Mouse (Mus musculus) forebrain, postnatal 0 days (tissue): ENCODE measurements around the gene Cnot4. TPM values are rescaled to one million over a fixed set of nuclear protein-coding genes. Genes with fewer than 3 reads are reported as not detected.
"Not testable (repeated sequence)": the region's sequence is repeated elsewhere in the genome, so short reads cannot be mapped to it uniquely, and the experiment has no call there.

Experiments used
- ATAC-seq: fragments of 200-750 bp; cut with Nextera tagmentation; 2 replicates; pipeline ENCODE4 v1.8.0; 2017; ENCODE audit warnings: mild to moderate bottlenecking, moderate library complexity
- DNase-seq: peaks from one replicate; pipeline ENCODE4 v3.0.0-alpha.2; 2015
- H3K27ac ChIP-seq: fragments of 300-500 bp; sonication (generic); 2 replicates; pipeline ENCODE4 v1.5.1; 2014; ENCODE audit warnings: low read depth, mild to moderate bottlenecking, antibody characterized with exemption, low read length, moderate library complexity, mixed read lengths
- H3K27me3 ChIP-seq: fragments of 300-500 bp; sonication (generic); 2 replicates; pipeline ENCODE4 v1.6.1; 2014; ENCODE audit warnings: mild to moderate bottlenecking, low read length, mixed read lengths; ENCODE audit not compliant: insufficient read depth
- H3K36me3 ChIP-seq: fragments of 300-500 bp; sonication (generic); 2 replicates; pipeline ENCODE4 v1.6.1; 2014; ENCODE audit warnings: mild to moderate bottlenecking, moderate library complexity; ENCODE audit not compliant: insufficient read depth
- H3K4me1 ChIP-seq: fragments of 300-500 bp; sonication (generic); 2 replicates; pipeline ENCODE4 v1.6.1; 2014; ENCODE audit warnings: antibody characterized with exemption; ENCODE audit not compliant: insufficient read depth
- H3K4me2 ChIP-seq: fragments of 300-500 bp; sonication (generic); 2 replicates; pipeline ENCODE4 v1.6.1; 2014; ENCODE audit warnings: low read depth, mild to moderate bottlenecking, moderate library complexity
- H3K4me3 ChIP-seq: fragments of 300-500 bp; sonication (generic); 2 replicates; pipeline ENCODE4 v1.5.1; 2014; ENCODE audit warnings: low read depth, low read length, mixed read lengths
- H3K9ac ChIP-seq: fragments of 300-500 bp; sonication (generic); 2 replicates; pipeline ENCODE4 v1.6.1; 2014; ENCODE audit warnings: mild to moderate bottlenecking
- H3K9me3 ChIP-seq: fragments of 300-500 bp; sonication (generic); 2 replicates; pipeline ENCODE4 v1.6.1; 2016; ENCODE audit warnings: low read length
- CTCF ChIP-seq: sonication (generic); IDR thresholded peaks from 2 replicates; pipeline ENCODE4 v1.5.1; 2016; ENCODE audit warnings: antibody characterized with exemption, control low read depth, low read depth
- WGBS: fragments of 180-500 bp; shearing (Covaris S2); extraction: QIAGEN DNeasy Blood & Tissue Kit; methylation state at CpG from one replicate; pipeline ENCODE4 v1.1.7; 2014; 5-methylcytosine and 5-hydroxymethylcytosine counted together
- polyA plus RNA-seq: library from polyadenylated mRNA; unstranded; fragments of >200 nt; fragmentation: Nextera tagmentation; extraction: Ambion mirVana; gene quantifications from 2 replicates; pipeline ENCODE4 v1.2.1, GENCODE M21; 2015
- total RNA-seq: library from RNA; depleted of rRNA; stranded (reverse); fragments of >200 nt; gene quantifications from 2 replicates; pipeline ENCODE4 v1.2.3, GENCODE M21; 2014; rRNA removed

The Cnot4 gene
- 29.4 and 30.9 TPM in 2 replicates for total RNA-seq
- 18.8 and 25.5 TPM in 2 replicates for polyA plus RNA-seq

GRCm38 (mm10) chr6:35133579-35134488, at the start of gene Cnot4:
Gene Cnot4, minus strand, starts transcription at chr6:35133724.
- no peak; the same call in 1 of the 2 replicates for TF ChIP-seq CTCF
- Histone ChIP-seq H3K9ac (peak within 1 kb of the TSS; percentile 80), H3K4me2 (peak within 1 kb of the TSS; percentile 88), H3K36me3 (no peaks in the 10 kb centered on the region), H3K9me3 (no peaks in the 10 kb centered on the region), H3K4me3 (peak within 1 kb of the TSS; percentile 83), H3K27me3 (no peaks in the 10 kb centered on the region), H3K4me1 (peaks cover 17% of the 10 kb centered on the region; the same call in 1 of the 2 replicates), H3K27ac (peak within 1 kb of the TSS; percentile 97)
- DNase-seq (peak; percentile 98), ATAC-seq (peak; percentile 99)
- WGBS: 2% methylated on average over 54 of the region's 55 CpGs

- H3K4me1 ChIP-seq, H3K27me3 ChIP-seq, H3K27ac ChIP-seq, DNase-seq, H3K36me3 ChIP-seq, H3K9ac ChIP-seq, H3K9me3 ChIP-seq, H3K4me3 ChIP-seq, H3K4me2 ChIP-seq, ATAC-seq: not testable (repeated sequence)
- 95% methylated on average over 3 of the region's 3 CpGs for WGBS
These were observed 45.8 kb upstream of the Cnot4 start for GRCm38 (mm10) chr6:35179299-35179698.

- H3K4me2 ChIP-seq: peak overlapping the region; percentile 83
- peak overlapping the region; percentile 92 for H3K4me3 ChIP-seq
- H3K4me1 ChIP-seq: no peaks in the 10 kb centered on the region
- peak; percentile 52 for DNase-seq
- H3K27me3 ChIP-seq: no peaks in the 10 kb centered on the region
- H3K9ac ChIP-seq: peak overlapping the region; percentile 89
- ATAC-seq: peak; percentile 66
- under 1% methylated on average over 67 of the region's 69 CpGs for WGBS
- H3K9me3 ChIP-seq: no peaks in the 10 kb centered on the region
- no peaks in the 10 kb centered on the region for H3K36me3 ChIP-seq
- peak overlapping the region; percentile 98 for H3K27ac ChIP-seq
- TF ChIP-seq CTCF: no peak
These were observed 44.2 kb upstream of the Cnot4 start for GRCm38 (mm10) chr6:35177650-35178272.

GRCm38 (mm10) chr6:35176979-35177649, 43.6 kb upstream of the Cnot4 start, which contains the start of gene Nup205:
Gene Nup205, plus strand, starts transcription at chr6:35177421.
- Histone ChIP-seq H3K9ac (peak within 1 kb of the TSS; percentile 89), H3K4me1 (no peaks in the 10 kb centered on the region), H3K27ac (peak within 1 kb of the TSS; percentile 98), H3K9me3 (no peaks in the 10 kb centered on the region), H3K27me3 (no peaks in the 10 kb centered on the region), H3K36me3 (no peaks in the 10 kb centered on the region), H3K4me3 (peak within 1 kb of the TSS; percentile 92), H3K4me2 (peak within 1 kb of the TSS; percentile 83)
- DNase-seq (peak; percentile 93), ATAC-seq (peak; percentile 96)
- WGBS: 3% methylated on average over 34 of the region's 34 CpGs
- peak; percentile 36 for TF ChIP-seq CTCF

GRCm38 (mm10) chr6:35173181-35173580, 39.7 kb upstream of the Cnot4 start:
- Histone ChIP-seq H3K4me1 (no peaks in the 10 kb centered on the region), H3K9me3 (no peaks in the 10 kb centered on the region)

GRCm38 (mm10) chr6:35172028-35172427, 38.5 kb upstream of the Cnot4 start:
- not testable (repeated sequence) for H3K4me1 ChIP-seq, H3K36me3 ChIP-seq, H3K27me3 ChIP-seq, DNase-seq, H3K9me3 ChIP-seq, ATAC-seq, H3K27ac ChIP-seq, H3K4me3 ChIP-seq, H3K9ac ChIP-seq, H3K4me2 ChIP-seq
- WGBS: 54% methylated on average over 3 of the region's 3 CpGs

More at GRCm38 (mm10) chr6:35173181-35173580, 39.7 kb upstream of the Cnot4 start:
- Histone ChIP-seq H3K4me2 (no peak overlapping the region), H3K36me3 (no peaks in the 10 kb centered on the region), H3K27me3 (no peaks in the 10 kb centered on the region), H3K27ac (no peak overlapping the region), H3K4me3 (no peak overlapping the region), H3K9ac (no peak overlapping the region)
- ATAC-seq (no peak), DNase-seq (no peak)
- 91% methylated on average over 4 of the region's 4 CpGs for WGBS
- TF ChIP-seq CTCF: no peak
